ENCODE assay signal across 8 mouse cellular contexts in the genomic region with DNA sequence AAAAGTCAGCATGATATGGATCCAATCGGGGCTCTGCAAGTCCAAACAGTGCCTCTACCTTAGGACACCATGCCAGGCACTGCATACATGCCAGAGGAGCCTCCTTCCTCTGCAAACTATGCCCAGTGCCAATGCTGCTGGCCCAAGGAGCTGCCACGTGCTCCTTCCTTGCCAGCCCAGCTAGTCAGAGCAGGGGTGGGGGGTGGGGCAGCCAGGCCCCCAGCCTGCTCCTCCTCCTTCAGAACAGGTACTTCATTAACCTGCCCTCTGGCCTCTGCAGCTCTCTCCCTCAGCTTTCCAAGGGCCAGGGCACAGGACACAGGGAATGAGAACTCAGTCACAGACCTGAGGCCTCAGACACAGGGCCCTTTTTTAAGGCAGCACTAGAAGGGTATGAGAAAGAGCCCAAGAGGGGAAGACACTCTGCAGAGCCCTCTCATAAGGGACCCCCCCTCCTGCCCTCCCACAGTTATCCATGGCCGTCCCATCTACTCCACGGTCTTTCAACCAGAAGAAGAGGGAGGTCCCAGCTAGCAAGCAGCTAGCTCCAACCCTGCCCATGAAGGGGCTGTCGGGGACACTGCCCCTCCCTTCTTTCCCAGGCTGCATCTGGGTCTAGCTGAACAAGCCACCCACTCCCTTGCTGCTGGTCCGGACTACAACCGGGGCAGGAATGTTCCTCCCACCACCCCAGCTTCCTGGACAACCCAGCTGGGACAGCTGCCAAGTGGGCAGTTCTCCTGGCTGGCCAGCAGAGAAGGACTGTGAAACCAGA. TPM values are rescaled to one million over a fixed set of nuclear protein-coding genes. Genes with fewer than 3 reads are reported as not detected.
DNase-seq lines count a peak whose midpoint lies in the region; ATAC-seq and TF ChIP-seq lines count a peak whose summit lies in the region.

No protein-coding gene starts in this region.

- WGBS in hindbrain, embryonic 16.5 days: 38% methylated on average over 7 of the region's 7 CpGs
- 38% methylated on average over 7 of the region's 7 CpGs for WGBS in spleen, adult 2 months

- H3K4me1 ChIP-seq in hindbrain, embryonic 16.5 days (ENCODE audit: control insufficient read depth, insufficient read depth, low read depth, low read length): no peaks in the 10 kb centered on the region; the same call in none of the 2 replicates
- H3K4me1 ChIP-seq in spleen, adult 2 months (ENCODE audit: control insufficient read depth, insufficient read depth, insufficient read length): no peaks in the 10 kb centered on the region

- CTCF ChIA-PET in Patski (lab: Charles Lee): interaction anchor here (1.0 to 1.4 kb wide), 3 partner anchors 10 to 181 kb away, joined by 3 to 6 read pairs (median 3); no protein-coding TSS in a partner anchor

- POLR2A ChIA-PET in Patski (lab: Charles Lee): interaction anchor here (0.9 to 1.1 kb wide), 2 partner anchors 100 to 201 kb away, joined by 4 read pairs; no protein-coding TSS in a partner anchor

- peak overlapping the region; percentile 34 for H3K4me2 ChIP-seq in hindbrain, embryonic 16.5 days (ENCODE audit: low read length)

- TF ChIP-seq CTCF in Patski (IDR thresholded peaks at IDR 0.05): no peak
- no peak for TF ChIP-seq CTCF in brain, embryonic 14.5 days (IDR thresholded peaks at IDR 0.05; ENCODE audit: borderline replicate concordance, extremely low read depth, insufficient read depth, insufficient read length)
- no peak; the same call in 1 of the 2 replicates for TF ChIP-seq CTCF in left cerebral cortex, adult 2 months (IDR thresholded peaks at IDR 0.05)
- TF ChIP-seq CTCF in spleen, adult 2 months (IDR thresholded peaks at IDR 0.05; ENCODE audit: extremely low read depth, insufficient read depth, insufficient read length, insufficient replicate concordance): no peak

- no peaks in the 10 kb centered on the region for H3K9me3 ChIP-seq in hindbrain, embryonic 16.5 days (ENCODE audit: control insufficient read depth, low read length)

- intact Hi-C loops in gastrocnemius, postnatal 14 days (cut with DNase I; ENCODE audit: low total_unique reads): no loop called here
- intact Hi-C loops in left cerebral cortex, adult 2 months (cut with DNase I): no loop called here

- TF ChIP-seq POLR2A in brain, embryonic 14.5 days (IDR thresholded peaks at IDR 0.05; ENCODE audit: borderline replicate concordance, extremely low read depth, insufficient read depth, insufficient read length, poor library complexity, severe bottlenecking): no peak
- TF ChIP-seq POLR2A in spleen, adult 2 months (IDR thresholded peaks at IDR 0.05; ENCODE audit: low read depth, low read length): no peak

- no peaks in the 10 kb centered on the region for H3K36me3 ChIP-seq in hindbrain, embryonic 16.5 days (ENCODE audit: control insufficient read depth, insufficient read depth, low read length)
- no peaks in the 10 kb centered on the region for H3K36me3 ChIP-seq in spleen, adult 2 months (ENCODE audit: control insufficient read depth, insufficient read depth, low read length)

- peak overlapping the region; percentile 31; the same call in 1 of the 2 replicates for H3K27ac ChIP-seq in hindbrain, embryonic 16.5 days (ENCODE audit: low read depth, low read length)
- H3K27ac ChIP-seq in left cerebral cortex, adult 2 months: peak overlapping the region; percentile 36; the same call in 1 of the 2 replicates
- H3K27ac ChIP-seq in spleen, adult 2 months (ENCODE audit: insufficient read depth, low read length): peak overlapping the region; percentile 16; the same call in 1 of the 2 replicates

- no peak overlapping the region for H3K9ac ChIP-seq in hindbrain, embryonic 16.5 days (ENCODE audit: low read depth, low read length)

- H3K4me3 ChIP-seq in hindbrain, embryonic 16.5 days (ENCODE audit: low read length): no peak overlapping the region
- peak overlapping the region; percentile 25; the same call in 1 of the 2 replicates for H3K4me3 ChIP-seq in left cerebral cortex, adult 2 months
- no peak overlapping the region for H3K4me3 ChIP-seq in spleen, adult 2 months (ENCODE audit: extremely low read depth, insufficient read depth, insufficient read length)

- peaks cover 3% of the 10 kb centered on the region for H3K27me3 ChIP-seq in Patski
- no peaks in the 10 kb centered on the region for H3K27me3 ChIP-seq in hindbrain, embryonic 16.5 days (replicated peaks; ENCODE audit: control insufficient read depth, insufficient read depth, low read length)
- H3K27me3 ChIP-seq in spleen, adult 2 months (ENCODE audit: control insufficient read depth, insufficient read depth, low read length): no peaks in the 10 kb centered on the region

- peak; percentile 73 for ATAC-seq in Patski
- ATAC-seq in hindbrain, embryonic 16.5 days: peak; percentile 94

- in situ Hi-C loops in Patski (cut with MboI; ENCODE audit: low pct_unique_long_range_greater_than_20kb): no loop called here

- peak; percentile 38 for DNase-seq in Patski (ENCODE audit: low read depth, low spot score)
- peak; percentile 77 for DNase-seq in brain, embryonic 14.5 days (ENCODE audit: low read depth)
- peak; percentile 92 for DNase-seq in gastrocnemius, postnatal 14 days
- peak; percentile 65 to 71 for DNase-seq in left cerebral cortex, adult 2 months (ENCODE audit: extremely low spot score in 1 of 2, low spot score in 2 of 2)
- peak; percentile 93 for DNase-seq in lung, postnatal 25 days (ENCODE audit: low spot score)
- peak in 1 of 2 experiments; percentile 22 for DNase-seq in spleen, adult 2 months (ENCODE audit: low read depth in 1 of 2, low spot score in 2 of 2)
- DNase-seq in thymus, postnatal 36 days: no peak

RNA-seq across cellular contexts. Expression of gene Sardh, which starts 1.2 kb away (rescaled TPM):
- polyA plus RNA-seq in Patski (2021): 9.4 TPM
- 2.8 and 4.7 TPM in 2 replicates for polyA plus RNA-seq in brain, embryonic 14.5 days (2012; rRNA removed)
- total RNA-seq in gastrocnemius, postnatal 14 days (2021): 1 to 10 TPM; 4.2 to 6.0 TPM
- polyA plus RNA-seq in hindbrain, embryonic 16.5 days (2015; fragmentation: Nextera tagmentation; extraction: Ambion mirVana): 9.1 and 10.2 TPM in 2 replicates
- 1 to 10 TPM; 8.0 to 8.4 TPM for total RNA-seq in left cerebral cortex, adult 2 months (2021)
- 8.8 and 9.4 TPM in 2 replicates for polyA plus RNA-seq in spleen, adult 2 months (2012; rRNA removed)

Comparison
In these comparisons a context has a peak if more than half of its experiments do, and no peak if none do; other contexts are left out.
1. DNase-seq: peak in Patski (single experiment), brain, embryonic 14.5 days (single experiment), gastrocnemius, postnatal 14 days (single experiment), left cerebral cortex, adult 2 months (2 of 2) and lung, postnatal 25 days (single experiment); none in thymus, postnatal 36 days (0 of 2).
2. Peak in every context shown above with its lines, with median percentiles within 50 percentile points of each other: H3K27ac ChIP-seq.